Mouse (Mus musculus): Measurements from ENCODE around the gene Cenpu. TPM values are rescaled to one million over a fixed set of nuclear protein-coding genes. Genes with fewer than 3 reads are reported as not detected.

The Cenpu gene
- total RNA-seq, 4 experiments from 2014 or later = 1.3 to 4.5 (median 1.9) TPM

DNA sequence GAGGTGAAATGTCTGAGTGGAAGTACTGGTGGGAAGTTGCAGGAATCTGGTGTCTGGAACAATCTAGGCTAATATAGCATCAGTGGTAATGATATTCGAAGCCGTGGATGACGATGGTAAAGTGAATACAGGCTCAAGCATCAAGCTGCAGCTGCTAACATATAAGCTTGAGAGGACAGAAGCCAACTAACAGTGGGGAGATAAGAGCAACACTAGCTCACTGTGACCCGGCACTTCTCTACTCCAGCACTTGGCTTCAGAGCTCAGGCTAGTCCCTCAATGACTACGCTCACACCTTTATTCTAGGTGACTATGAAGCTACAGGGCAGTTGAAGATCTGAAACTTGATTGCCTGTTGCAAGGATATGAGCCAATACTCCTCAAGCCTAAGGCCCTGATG is 46.9 kb downstream of the Cenpu start:
- no peak for DNase-seq (ENCODE audit: low spot score in 2 of 2)

GRCm38 (mm10) chr8:46599314-46599904 is 47.6 kb downstream of the Cenpu start:
- DNase-seq (ENCODE audit: low spot score in 2 of 2) = no peak

DNA sequence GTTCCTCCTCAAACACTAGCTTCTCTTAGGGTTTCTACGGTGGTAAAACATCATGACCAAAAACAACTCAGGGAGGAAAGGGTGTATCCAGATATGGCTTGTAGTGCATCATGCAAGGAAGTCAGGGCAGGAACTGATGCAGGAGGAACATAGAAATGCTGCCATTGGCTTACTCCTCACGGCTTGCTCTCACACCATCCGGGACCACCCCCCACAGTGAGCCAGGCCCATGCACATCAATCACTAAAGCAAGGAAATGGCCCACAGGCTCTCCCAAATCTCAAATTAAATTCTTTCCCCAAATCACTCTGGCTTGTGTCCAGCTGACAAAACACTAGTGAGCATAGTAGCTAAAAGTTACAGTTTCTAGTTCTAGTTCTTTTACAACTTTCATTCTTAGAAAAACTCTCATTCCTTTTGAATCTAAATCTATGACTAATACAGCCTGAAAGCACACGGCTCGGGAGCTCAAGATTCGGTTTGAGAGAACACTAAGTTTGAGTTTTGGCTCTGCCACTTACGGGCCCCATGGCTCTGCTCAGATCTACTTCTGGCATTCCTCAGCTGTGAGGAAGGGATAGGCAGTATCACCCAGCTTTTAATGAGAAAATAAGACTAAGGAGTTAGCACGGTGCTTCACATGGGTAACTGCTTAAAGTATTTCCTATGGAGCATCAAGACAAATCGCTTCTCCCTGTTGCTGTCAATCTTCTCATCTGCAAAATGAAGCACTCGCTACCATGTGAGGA is 49.3 kb downstream of the Cenpu start:
- DNase-seq (ENCODE audit: low spot score in 2 of 2) = no peak

DNA sequence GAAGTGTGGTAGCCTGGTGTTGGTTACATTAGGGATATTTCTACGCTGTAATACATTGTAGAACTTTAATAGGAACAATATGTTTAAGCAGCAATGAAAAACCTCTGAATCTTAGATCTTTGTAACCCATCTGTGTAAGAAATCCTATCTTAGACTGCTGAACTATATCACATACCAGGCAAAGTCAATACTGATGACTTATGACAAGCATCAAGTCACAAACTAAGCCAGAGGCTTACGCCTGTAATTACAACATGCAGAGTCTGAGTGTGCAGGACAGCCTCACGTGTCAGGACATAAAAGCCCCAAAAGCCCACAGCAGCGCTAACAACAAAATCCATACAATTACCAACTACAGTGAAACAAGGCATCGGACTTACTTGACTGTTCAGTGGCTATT is 51.8 kb downstream of the Cenpu start:
- DNase-seq (ENCODE audit: low spot score in 2 of 2) = no peak

- DNase-seq (ENCODE audit: low spot score in 2 of 2) = no peak
Observed at GRCm38 (mm10) chr8:46606930-46607329, 55.1 kb downstream of the Cenpu start.

- DNase-seq (ENCODE audit: low spot score in 2 of 2) = no peak
Observed at GRCm38 (mm10) chr8:46611557-46611956, 59.7 kb downstream of the Cenpu start.

DNA sequence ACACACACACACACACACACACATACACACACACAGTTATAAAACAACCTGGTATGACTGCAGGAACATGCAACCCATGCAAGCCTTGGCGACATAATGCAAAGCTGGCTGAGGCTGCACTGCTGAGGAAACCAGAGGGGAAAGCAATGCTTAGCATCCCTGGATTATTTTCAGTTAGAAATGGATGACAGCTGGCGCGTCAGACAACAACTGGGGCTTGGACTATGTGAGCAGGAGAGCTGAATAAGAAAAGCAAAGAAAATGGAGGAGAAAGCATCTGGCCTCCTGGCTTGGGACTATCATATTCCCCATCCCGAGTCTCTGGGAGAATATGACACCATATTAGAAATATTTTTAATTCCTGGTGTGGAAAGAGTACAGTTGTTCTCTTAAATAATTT is 61.1 kb downstream of the Cenpu start:
- DNase-seq (ENCODE audit: low spot score in 2 of 2) = peak in 1 of 2 experiments; percentile 18

- DNase-seq (ENCODE audit: low spot score in 2 of 2) = no peak
Observed at GRCm38 (mm10) chr8:46613377-46613776, 61.5 kb downstream of the Cenpu start.

GRCm38 (mm10) chr8:46615936-46616335 is 64.1 kb downstream of the Cenpu start:
- no peak for DNase-seq (ENCODE audit: low spot score in 2 of 2)

GRCm38 (mm10) chr8:46616879-46617689 is 65.3 kb downstream of the Cenpu start, which contains the start of the genes Primpol and Casp3:
Gene Primpol (minus strand): TSS chr8:46617212.
Gene Casp3 (plus strand): TSS chr8:46617291.
- peak; percentile 89 to 90 for DNase-seq (ENCODE audit: low spot score in 2 of 2)

DNA sequence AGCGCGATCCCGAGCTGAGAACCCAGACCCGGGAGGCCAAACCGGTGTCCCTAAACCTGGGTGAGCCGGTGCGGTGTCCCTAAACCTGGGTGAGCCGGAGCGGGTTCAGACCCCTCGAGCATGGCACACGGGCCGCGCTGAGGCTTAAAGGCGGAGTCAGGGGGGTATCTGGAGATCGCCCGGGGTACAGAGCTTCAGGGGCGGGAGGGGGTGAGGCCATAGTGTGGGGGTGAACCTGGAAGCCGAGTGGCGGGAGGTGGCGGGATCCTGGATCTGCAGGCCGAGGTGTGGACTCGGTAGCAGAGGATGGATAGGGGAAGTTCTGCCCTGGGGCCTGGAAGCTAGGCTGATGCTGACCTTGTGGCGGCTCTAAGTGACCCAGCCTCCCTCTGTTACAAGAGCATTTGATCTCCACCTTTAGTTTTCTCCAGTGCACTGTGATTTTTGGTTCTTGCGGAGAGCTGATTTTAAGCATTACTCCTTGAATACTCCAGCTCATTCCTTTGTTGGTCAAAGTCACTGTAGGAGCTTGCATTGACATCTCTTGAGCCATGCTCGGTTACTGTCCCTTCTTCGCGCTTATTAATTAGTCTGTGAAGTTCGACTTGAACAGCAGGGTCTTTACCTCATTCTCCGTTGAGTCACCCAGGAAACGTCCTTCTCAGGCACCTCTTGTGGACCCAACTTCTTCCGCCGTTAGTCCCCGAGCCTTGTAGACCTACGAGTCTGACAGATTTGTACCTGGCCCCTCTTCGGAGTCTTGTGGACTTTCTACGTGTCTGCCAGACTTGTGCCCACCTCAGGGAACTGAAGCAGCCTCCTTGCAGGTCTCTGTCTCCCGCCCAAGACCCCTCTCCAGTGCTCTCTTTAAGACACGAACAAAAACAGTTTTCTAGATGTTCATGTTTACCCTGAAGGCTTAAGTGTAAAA is 66.1 kb downstream of the Cenpu start:
- DNase-seq (ENCODE audit: low spot score in 2 of 2) = no peak

GRCm38 (mm10) chr8:46618639-46619320 is 67.0 kb downstream of the Cenpu start:
- no peak for DNase-seq (ENCODE audit: low spot score in 2 of 2)

DNA sequence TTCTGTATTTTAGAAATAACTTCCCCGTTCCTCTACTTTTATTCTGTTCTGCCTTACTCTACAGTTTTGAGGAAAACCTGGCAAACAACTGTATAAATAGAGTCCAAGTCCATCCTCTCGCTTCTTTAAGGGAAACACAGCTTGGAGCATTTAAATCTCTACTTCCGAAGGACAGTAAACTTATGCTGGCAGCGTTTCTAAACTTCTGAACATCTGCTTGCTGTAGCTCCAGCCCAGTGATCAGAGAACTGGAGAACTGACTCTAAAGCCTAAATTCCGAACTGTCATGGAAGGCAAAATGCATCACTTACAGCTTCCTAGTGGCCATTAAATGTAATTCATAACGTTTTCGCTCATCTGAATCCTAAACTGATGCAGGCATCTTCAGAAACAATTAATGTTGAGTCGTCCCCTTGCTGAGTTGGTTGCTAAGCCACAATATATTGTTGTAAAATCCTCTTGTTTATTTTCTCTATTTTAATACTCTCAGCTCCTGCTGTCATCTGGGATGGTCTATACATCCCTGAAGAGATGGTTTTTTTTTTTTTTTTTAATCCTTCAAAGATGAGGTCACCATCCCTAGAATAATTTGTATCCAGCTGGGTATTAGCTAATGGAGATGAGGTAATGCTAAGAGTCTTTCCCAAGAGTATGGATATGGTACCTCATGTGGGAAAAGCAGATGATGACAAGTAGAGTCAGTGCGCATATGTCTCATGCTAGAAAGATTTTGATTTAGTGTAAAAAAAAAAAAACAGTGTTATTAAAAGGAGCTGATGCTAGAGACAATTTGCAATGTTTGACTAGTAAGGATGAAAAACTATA is 70.8 kb downstream of the Cenpu start:
- DNase-seq (ENCODE audit: low spot score in 2 of 2) = no peak

- no peak for DNase-seq (ENCODE audit: low spot score in 2 of 2)
Observed at GRCm38 (mm10) chr8:46625166-46625565, 73.3 kb downstream of the Cenpu start.

GRCm38 (mm10) chr8:46626642-46627041 is 74.8 kb downstream of the Cenpu start:
- DNase-seq (ENCODE audit: low spot score in 2 of 2) = no peak

DNA sequence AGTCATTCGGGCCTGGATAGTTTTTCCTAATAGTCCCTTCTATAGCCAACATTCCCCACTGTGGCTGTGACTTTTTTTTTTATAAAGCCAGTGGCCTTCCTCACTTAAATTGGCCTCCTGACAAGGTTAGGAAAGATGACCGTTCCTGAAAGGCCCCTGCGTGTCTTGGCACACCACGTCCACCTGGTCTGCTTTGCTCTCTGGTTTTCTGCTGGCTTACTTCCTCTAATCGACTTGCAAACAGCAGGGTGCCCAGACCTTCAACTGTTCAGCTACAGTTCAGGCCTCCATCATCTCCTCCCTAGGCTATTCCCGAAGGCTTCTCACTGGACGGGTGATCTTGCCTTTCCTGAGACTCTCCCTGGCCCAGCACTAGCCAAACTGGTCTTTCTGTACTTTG is 76.1 kb downstream of the Cenpu start:
- DNase-seq (ENCODE audit: low spot score in 2 of 2) = no peak

GRCm38 (mm10) chr8:46628645-46629044 is 76.8 kb downstream of the Cenpu start:
- no peak for DNase-seq (ENCODE audit: low spot score in 2 of 2)
